Mouse (Mus musculus): ENCODE data around the gene Apobec3. TPM values are rescaled to one million over a fixed set of nuclear protein-coding genes. Genes with fewer than 3 reads are reported as not detected.
"Not testable (repeated sequence)": the region's sequence is repeated elsewhere in the genome, so short reads cannot be mapped to it uniquely, and the experiment has no call there.

Apobec3 gene
- polyA plus RNA-seq, 1 experiment from 2014 or later, result 16.2 TPM

- Histone ChIP-seq H3K27ac (ENCODE audit: low read length) (no peak overlapping the region), H3K4me2 (ENCODE audit: low read depth, low read length) (no peak overlapping the region), H3K27me3 (replicated peaks; ENCODE audit: control insufficient read depth, insufficient read depth, low read length) (peaks cover 6% of the 10 kb centered on the region; the same call in 1 of the 2 replicates), H3K4me1 (ENCODE audit: control insufficient read depth, insufficient read depth, low read length) (no peaks in the 10 kb centered on the region), H3K36me3 (ENCODE audit: control insufficient read depth, insufficient read depth, low read length) (no peaks in the 10 kb centered on the region), H3K9ac (ENCODE audit: low read depth, low read length) (no peak overlapping the region), H3K9me3 (ENCODE audit: control insufficient read depth, low read length) (no peaks in the 10 kb centered on the region), H3K4me3 (ENCODE audit: low read length) (no peak overlapping the region)
- 86% methylated on average over 12 of the region's 12 CpGs for WGBS
- ATAC-seq, result no peak
Measured at GRCm38 (mm10) chr15:79939020-79939419, 47.6 kb downstream of the Apobec3 start.

GRCm38 (mm10) chr15:79939501-79939900 lies 48.0 kb downstream of the Apobec3 start:
- H3K4me1 ChIP-seq (ENCODE audit: control insufficient read depth, insufficient read depth, low read length); ATAC-seq; H3K4me2 ChIP-seq (ENCODE audit: low read depth, low read length); H3K27me3 ChIP-seq (replicated peaks; ENCODE audit: control insufficient read depth, insufficient read depth, low read length); H3K9me3 ChIP-seq (ENCODE audit: control insufficient read depth, low read length); H3K27ac ChIP-seq (ENCODE audit: low read length); H3K9ac ChIP-seq (ENCODE audit: low read depth, low read length); H3K4me3 ChIP-seq (ENCODE audit: low read length); H3K36me3 ChIP-seq (ENCODE audit: control insufficient read depth, insufficient read depth, low read length): not testable (repeated sequence)
- WGBS, result 84% methylated on average over 5 of the region's 7 CpGs

- Histone ChIP-seq H3K36me3 (ENCODE audit: control insufficient read depth, insufficient read depth, low read length) (no peaks in the 10 kb centered on the region), H3K27ac (ENCODE audit: low read length) (no peak overlapping the region), H3K4me1 (ENCODE audit: control insufficient read depth, insufficient read depth, low read length) (no peaks in the 10 kb centered on the region), H3K4me2 (ENCODE audit: low read depth, low read length) (no peak overlapping the region), H3K9me3 (ENCODE audit: control insufficient read depth, low read length) (no peaks in the 10 kb centered on the region), H3K9ac (ENCODE audit: low read depth, low read length) (no peak overlapping the region), H3K4me3 (ENCODE audit: low read length) (no peak overlapping the region), H3K27me3 (replicated peaks; ENCODE audit: control insufficient read depth, insufficient read depth, low read length) (0 out of 2 replicates have a peak, but pooled peaks cover 4% of the 10 kb centered on the region)
- ATAC-seq, result no peak
- WGBS, result 86% methylated on average over 16 of the region's 16 CpGs
Measured at GRCm38 (mm10) chr15:79939913-79940312, 48.5 kb downstream of the Apobec3 start.

- no peak for ATAC-seq
- WGBS, result 18% methylated on average over 8 of the region's 8 CpGs
- no peak overlapping the region for H3K27ac ChIP-seq (ENCODE audit: low read length)
- H3K4me3 ChIP-seq (ENCODE audit: low read length), result no peak overlapping the region
- H3K27me3 ChIP-seq (replicated peaks; ENCODE audit: control insufficient read depth, insufficient read depth, low read length), result 0 out of 2 replicates have a peak, but pooled peaks cover 4% of the 10 kb centered on the region
- H3K4me2 ChIP-seq (ENCODE audit: low read depth, low read length), result no peak overlapping the region
- no peaks in the 10 kb centered on the region for H3K9me3 ChIP-seq (ENCODE audit: control insufficient read depth, low read length)
- H3K9ac ChIP-seq (ENCODE audit: low read depth, low read length), result no peak overlapping the region
- H3K36me3 ChIP-seq (ENCODE audit: control insufficient read depth, insufficient read depth, low read length), result no peaks in the 10 kb centered on the region
- no peaks in the 10 kb centered on the region for H3K4me1 ChIP-seq (ENCODE audit: control insufficient read depth, insufficient read depth, low read length)
Measured at GRCm38 (mm10) chr15:79940932-79941331, 49.5 kb downstream of the Apobec3 start.

GRCm38 (mm10) chr15:79942541-79942940 lies 51.1 kb downstream of the Apobec3 start:
- Histone ChIP-seq H3K4me2 (ENCODE audit: low read depth, low read length) (no peak overlapping the region), H3K27ac (ENCODE audit: low read length) (no peak overlapping the region), H3K27me3 (replicated peaks; ENCODE audit: control insufficient read depth, insufficient read depth, low read length) (no peaks in the 10 kb centered on the region), H3K4me1 (ENCODE audit: control insufficient read depth, insufficient read depth, low read length) (0 out of 2 replicates have a peak, but pooled peaks cover 3% of the 10 kb centered on the region), H3K9ac (ENCODE audit: low read depth, low read length) (no peak overlapping the region), H3K4me3 (ENCODE audit: low read length) (no peak overlapping the region), H3K9me3 (ENCODE audit: control insufficient read depth, low read length) (no peaks in the 10 kb centered on the region), H3K36me3 (ENCODE audit: control insufficient read depth, insufficient read depth, low read length) (no peaks in the 10 kb centered on the region)
- no peak for ATAC-seq
- WGBS, result 75% methylated on average over 6 of the region's 6 CpGs

GRCm38 (mm10) chr15:79943584-79943983 lies 52.1 kb downstream of the Apobec3 start:
- 89% methylated on average over 3 of the region's 3 CpGs for WGBS
- Histone ChIP-seq H3K27ac (ENCODE audit: low read length) (no peak overlapping the region), H3K4me2 (ENCODE audit: low read depth, low read length) (no peak overlapping the region), H3K9me3 (ENCODE audit: control insufficient read depth, low read length) (no peaks in the 10 kb centered on the region), H3K9ac (ENCODE audit: low read depth, low read length) (no peak overlapping the region), H3K27me3 (replicated peaks; ENCODE audit: control insufficient read depth, insufficient read depth, low read length) (no peaks in the 10 kb centered on the region), H3K36me3 (ENCODE audit: control insufficient read depth, insufficient read depth, low read length) (no peaks in the 10 kb centered on the region), H3K4me1 (ENCODE audit: control insufficient read depth, insufficient read depth, low read length) (0 out of 2 replicates have a peak, but pooled peaks cover 3% of the 10 kb centered on the region), H3K4me3 (ENCODE audit: low read length) (no peak overlapping the region)
- ATAC-seq, result no peak

- Histone ChIP-seq H3K9ac (ENCODE audit: low read depth, low read length) (no peak overlapping the region), H3K27me3 (replicated peaks; ENCODE audit: control insufficient read depth, insufficient read depth, low read length) (no peaks in the 10 kb centered on the region), H3K36me3 (ENCODE audit: control insufficient read depth, insufficient read depth, low read length) (no peaks in the 10 kb centered on the region), H3K4me3 (ENCODE audit: low read length) (no peak overlapping the region), H3K9me3 (ENCODE audit: control insufficient read depth, low read length) (no peaks in the 10 kb centered on the region), H3K4me1 (ENCODE audit: control insufficient read depth, insufficient read depth, low read length) (peaks cover 8% of the 10 kb centered on the region), H3K4me2 (ENCODE audit: low read depth, low read length) (no peak overlapping the region), H3K27ac (ENCODE audit: low read length) (no peak overlapping the region)
- WGBS, result 81% methylated on average over 5 of the region's 5 CpGs
- no peak for ATAC-seq
Measured at GRCm38 (mm10) chr15:79944948-79945347, 53.5 kb downstream of the Apobec3 start.

GRCm38 (mm10) chr15:79946022-79946421 lies 54.6 kb downstream of the Apobec3 start:
- H3K27ac ChIP-seq (ENCODE audit: low read length), result no peak overlapping the region
- H3K4me1 ChIP-seq (ENCODE audit: control insufficient read depth, insufficient read depth, low read length), result peaks cover 18% of the 10 kb centered on the region
- H3K9ac ChIP-seq (ENCODE audit: low read depth, low read length), result no peak overlapping the region
- H3K4me2 ChIP-seq (ENCODE audit: low read depth, low read length), result no peak overlapping the region
- no peaks in the 10 kb centered on the region for H3K9me3 ChIP-seq (ENCODE audit: control insufficient read depth, low read length)
- peak; percentile 84 for ATAC-seq
- no peaks in the 10 kb centered on the region for H3K36me3 ChIP-seq (ENCODE audit: control insufficient read depth, insufficient read depth, low read length)
- no peak overlapping the region for H3K4me3 ChIP-seq (ENCODE audit: low read length)
- no peaks in the 10 kb centered on the region for H3K27me3 ChIP-seq (replicated peaks; ENCODE audit: control insufficient read depth, insufficient read depth, low read length)
- WGBS, result 13% methylated on average over 4 of the region's 4 CpGs

GRCm38 (mm10) chr15:79946790-79947189 lies 55.3 kb downstream of the Apobec3 start:
- H3K4me1 ChIP-seq (ENCODE audit: control insufficient read depth, insufficient read depth, low read length), result peaks cover 25% of the 10 kb centered on the region
- H3K9me3 ChIP-seq (ENCODE audit: control insufficient read depth, low read length), result no peaks in the 10 kb centered on the region
- ATAC-seq, result no peak
- WGBS, result 64% methylated on average over 9 of the region's 9 CpGs
- no peak overlapping the region for H3K4me3 ChIP-seq (ENCODE audit: low read length)
- H3K9ac ChIP-seq (ENCODE audit: low read depth, low read length), result no peak overlapping the region
- H3K36me3 ChIP-seq (ENCODE audit: control insufficient read depth, insufficient read depth, low read length), result no peaks in the 10 kb centered on the region
- H3K27ac ChIP-seq (ENCODE audit: low read length), result no peak overlapping the region
- H3K27me3 ChIP-seq (replicated peaks; ENCODE audit: control insufficient read depth, insufficient read depth, low read length), result no peaks in the 10 kb centered on the region
- no peak overlapping the region for H3K4me2 ChIP-seq (ENCODE audit: low read depth, low read length)

GRCm38 (mm10) chr15:79947681-79948080 lies 56.2 kb downstream of the Apobec3 start:
- Histone ChIP-seq H3K36me3 (ENCODE audit: control insufficient read depth, insufficient read depth, low read length) (no peaks in the 10 kb centered on the region), H3K27me3 (replicated peaks; ENCODE audit: control insufficient read depth, insufficient read depth, low read length) (no peaks in the 10 kb centered on the region), H3K27ac (ENCODE audit: low read length) (no peak overlapping the region), H3K4me2 (ENCODE audit: low read depth, low read length) (no peak overlapping the region), H3K4me1 (ENCODE audit: control insufficient read depth, insufficient read depth, low read length) (peaks cover 33% of the 10 kb centered on the region), H3K4me3 (ENCODE audit: low read length) (no peak overlapping the region), H3K9ac (ENCODE audit: low read depth, low read length) (no peak overlapping the region), H3K9me3 (ENCODE audit: control insufficient read depth, low read length) (no peaks in the 10 kb centered on the region)
- 59% methylated on average over 6 of the region's 6 CpGs for WGBS
- ATAC-seq, result no peak

Measured in intestine, embryonic 16.5 days (tissue).